Mouse (Mus musculus) urinary bladder, postnatal 25 days (tissue): ENCODE measurements at regions not wholly inside any gene's neighbourhood (a gene's known extent, or its start where the extent isn't known, plus 50 kb on each side); places are given as distances from the start of the nearest gene placed in this dataset.

ENCODE experiments used
- DNase-seq: peaks from one replicate; pipeline ENCODE4 v3.0.0; 2022; ENCODE audit warnings: low spot score

- no peak for DNase-seq
Observed at GRCm38 (mm10) chr8:100942680-100943427, 1526.6 kb upstream of the Cdh8 start.

GRCm38 (mm10) chr8:100939533-100939932 is 1523.3 kb upstream of the Cdh8 start:
- DNase-seq, result no peak

GRCm38 (mm10) chr8:100890307-100890706 is 1474.0 kb upstream of the Cdh8 start:
- no peak for DNase-seq

DNA sequence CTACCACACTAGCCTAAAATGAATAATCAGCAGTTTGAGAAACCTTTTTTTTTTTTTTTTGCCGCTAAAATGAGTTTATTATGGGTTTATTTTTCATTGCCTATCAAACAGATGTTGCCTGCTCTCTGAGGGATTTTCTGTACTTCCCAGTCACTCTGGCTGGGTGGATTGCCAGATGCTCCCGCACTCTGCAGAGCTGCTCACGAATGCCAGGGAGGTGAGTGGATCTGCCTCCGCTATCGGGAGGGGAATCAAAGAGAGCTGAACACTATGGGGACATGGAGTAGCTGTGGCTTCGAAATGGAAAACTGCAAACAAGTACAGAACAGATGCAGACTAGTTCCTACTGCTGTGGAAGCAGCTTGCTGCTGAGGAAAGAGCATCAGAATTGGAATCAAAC is 1449.4 kb upstream of the Cdh8 start:
- no peak for DNase-seq

DNA sequence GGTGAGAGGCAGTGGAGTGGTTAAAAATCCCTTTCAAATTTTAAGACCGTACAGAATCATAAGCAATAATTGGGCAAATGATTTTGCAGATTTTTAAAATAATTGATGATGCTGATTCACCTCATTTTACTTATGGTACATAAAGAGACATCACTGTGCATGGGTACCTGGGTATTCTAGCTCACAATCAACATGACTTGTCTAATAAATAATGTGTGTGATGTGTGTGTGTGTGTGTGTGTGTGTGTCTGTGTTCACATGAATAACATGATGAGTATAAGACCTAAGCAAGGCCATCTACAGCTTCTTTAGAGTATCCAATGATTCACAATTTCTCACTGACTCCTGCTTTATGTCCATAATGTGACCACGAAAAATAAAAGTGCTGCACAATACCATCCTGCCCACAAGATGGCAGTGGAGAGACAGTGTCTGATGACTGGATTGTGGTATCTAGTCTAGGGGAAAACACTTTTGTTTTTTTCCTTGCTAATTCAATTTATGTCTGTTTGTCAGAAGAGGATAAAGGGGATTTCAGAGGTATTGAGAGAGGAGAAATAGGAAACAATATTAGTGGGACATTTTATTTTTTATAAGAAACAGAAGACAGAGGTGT is 1434.7 kb upstream of the Cdh8 start:
- DNase-seq, result peak; percentile 5
